Mouse (Mus musculus) embryonic facial prominence, embryonic 15.5 days (tissue): ENCODE results near the gene Filip1l. TPM values are rescaled to one million over a fixed set of nuclear protein-coding genes. Genes with fewer than 3 reads are reported as not detected.

Experiments
- ATAC-seq: fragments of 200-750 bp; cut with Nextera tagmentation; 2 replicates; pipeline ENCODE4 v1.8.0; 2017; ENCODE audit warnings: low read depth, moderate TSS enrichment; ENCODE audit not compliant: insufficient number of reproducible peaks, low FRiP score, low TSS enrichment
- H3K27ac ChIP-seq: fragments of 300-500 bp; sonication (generic); replicated peaks from 2 replicates; pipeline ENCODE4 v1.5.1; 2015; ENCODE audit warnings: mild to moderate bottlenecking, inconsistent platforms
- H3K27me3 ChIP-seq: fragments of 300-500 bp; sonication (generic); 2 replicates; pipeline ENCODE4 v1.6.1; 2015; ENCODE audit warnings: inconsistent platforms
- H3K36me3 ChIP-seq: fragments of 300-500 bp; sonication (generic); 2 replicates; pipeline ENCODE4 v1.6.1; 2015; ENCODE audit warnings: mild to moderate bottlenecking, inconsistent platforms
- H3K4me1 ChIP-seq: fragments of 300-500 bp; sonication (generic); 2 replicates; pipeline ENCODE4 v1.6.1; 2015; ENCODE audit warnings: inconsistent platforms
- H3K4me2 ChIP-seq: fragments of 300-500 bp; sonication (generic); replicated peaks from 2 replicates; pipeline ENCODE4 v1.6.1; 2015; ENCODE audit warnings: mild to moderate bottlenecking, inconsistent platforms
- H3K4me3 ChIP-seq: fragments of 300-500 bp; sonication (generic); replicated peaks from 2 replicates; pipeline ENCODE4 v1.5.1; 2015; ENCODE audit warnings: mild to moderate bottlenecking, inconsistent platforms
- H3K9ac ChIP-seq: fragments of 300-500 bp; sonication (generic); 2 replicates; pipeline ENCODE4 v1.6.1; 2015; ENCODE audit warnings: inconsistent platforms
- H3K9me3 ChIP-seq: fragments of 300-500 bp; sonication (generic); replicated peaks from 2 replicates; pipeline ENCODE4 v1.6.1; 2016; ENCODE audit warnings: inconsistent platforms
- WGBS: fragments of 180-500 bp; shearing (Covaris S2); methylation state at CpG from one replicate; pipeline ENCODE4 v1.1.7; 2015; 5-methylcytosine and 5-hydroxymethylcytosine counted together
- polyA plus RNA-seq: library from polyadenylated mRNA; unstranded; fragments of >200 nt; fragmentation: Nextera tagmentation; extraction: Ambion mirVana; gene quantifications from 2 replicates; pipeline ENCODE4 v1.2.1, GENCODE M21; 2015

The Filip1l gene
- polyA plus RNA-seq, 1 experiment from 2014 or later: 25.9 TPM

DNA sequence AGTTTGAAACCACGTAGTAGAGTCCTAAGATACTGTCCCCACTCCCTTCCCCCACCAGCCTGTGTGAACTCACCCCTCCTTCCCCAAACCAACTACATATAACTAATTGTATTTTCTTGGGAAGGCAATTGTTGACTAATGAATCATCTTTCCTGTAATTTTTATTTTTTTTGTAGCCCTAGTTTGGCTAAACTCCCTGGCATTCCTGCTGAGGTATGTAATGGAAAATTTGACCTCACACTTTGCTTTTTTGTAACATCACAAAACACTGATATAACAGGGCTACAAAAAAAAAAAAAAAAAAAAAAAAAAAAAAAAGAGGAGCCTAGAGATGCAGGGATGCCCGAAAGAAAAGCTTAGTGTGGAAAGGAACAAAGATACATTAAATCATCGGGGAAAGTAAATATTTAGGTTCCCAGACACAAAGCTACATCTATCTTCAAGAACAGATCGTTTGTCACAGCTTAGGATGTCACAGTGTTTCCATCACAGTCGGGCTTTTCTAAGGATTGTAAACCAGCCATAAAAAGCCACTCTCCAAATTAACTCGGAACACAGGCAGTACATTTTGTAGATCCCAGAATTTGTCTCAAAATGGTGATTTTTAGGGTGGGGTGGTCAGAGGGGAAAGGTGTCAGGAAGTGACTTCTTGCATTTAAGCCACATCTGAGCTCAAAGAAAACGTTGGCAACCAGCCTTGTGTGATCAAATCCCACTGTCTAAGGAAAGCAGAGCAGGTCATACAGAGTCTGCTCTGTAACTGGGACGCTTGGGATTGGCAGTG, 68.1 kb downstream of the Filip1l start:
- WGBS: 45% methylated on average over 8 of the region's 8 CpGs
- Histone ChIP-seq H3K4me2 (no peak overlapping the region), H3K27ac (0 out of 2 replicates have a peak overlapping the region, but pooled peaks have one; percentile 23), H3K27me3 (no peaks in the 10 kb centered on the region), H3K9me3 (no peaks in the 10 kb centered on the region), H3K4me1 (peaks cover 13% of the 10 kb centered on the region), H3K36me3 (no peaks in the 10 kb centered on the region), H3K9ac (no peak overlapping the region), H3K4me3 (no peak overlapping the region)
- no peak for ATAC-seq

- Histone ChIP-seq H3K9me3 (no peaks in the 10 kb centered on the region), H3K27ac (peak overlapping the region; percentile 23; the same call in 1 of the 2 replicates), H3K27me3 (no peaks in the 10 kb centered on the region), H3K9ac (no peak overlapping the region), H3K4me3 (no peak overlapping the region), H3K4me1 (peaks cover 15% of the 10 kb centered on the region), H3K36me3 (no peaks in the 10 kb centered on the region), H3K4me2 (no peak overlapping the region)
- 55% methylated on average over 7 of the region's 7 CpGs for WGBS
- ATAC-seq: no peak
These were observed 69.0 kb downstream of the Filip1l start for GRCm38 (mm10) chr16:57421680-57422417.

DNA sequence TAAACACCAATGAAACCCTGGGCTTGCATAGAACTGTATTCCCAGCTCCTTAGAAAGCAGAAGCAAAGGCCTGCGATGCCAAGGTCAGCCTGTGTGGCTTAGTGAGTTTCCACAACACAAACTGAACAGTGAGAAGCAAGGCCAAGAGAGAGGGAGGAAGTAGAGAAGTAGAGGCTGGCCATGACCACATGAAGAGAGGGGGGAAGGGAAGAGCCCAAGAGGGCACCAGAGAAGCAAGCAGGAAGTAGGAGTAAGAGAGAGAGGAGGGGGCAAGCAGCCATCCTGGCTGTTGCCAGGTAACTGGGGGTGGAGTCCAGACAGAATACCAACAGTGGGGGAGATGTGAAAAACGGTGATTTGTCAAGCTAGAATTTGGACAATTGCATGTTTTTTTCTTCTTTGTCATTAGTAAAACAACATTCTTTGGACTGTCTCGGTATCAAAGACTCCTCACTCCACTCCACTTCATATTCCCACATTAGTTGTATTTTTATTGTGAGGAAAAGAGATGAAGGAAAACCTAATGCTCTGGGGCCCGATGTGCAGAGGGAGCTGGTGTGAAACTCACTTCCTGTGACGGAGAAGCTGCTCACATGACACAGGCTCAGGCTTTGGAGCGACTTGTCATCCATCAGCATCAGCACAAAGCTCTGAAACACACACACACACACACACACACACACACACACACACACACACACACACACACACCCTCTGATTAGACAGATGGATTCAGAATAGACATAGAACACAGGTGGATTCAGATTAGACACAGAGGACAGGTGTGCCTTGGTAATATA, 70.3 kb downstream of the Filip1l start:
- no peaks in the 10 kb centered on the region for H3K9me3 ChIP-seq
- WGBS: 60% methylated on average over 6 of the region's 6 CpGs
- H3K4me2 ChIP-seq: no peak overlapping the region
- no peaks in the 10 kb centered on the region for H3K36me3 ChIP-seq
- H3K4me3 ChIP-seq: no peak overlapping the region
- H3K9ac ChIP-seq: no peak overlapping the region
- H3K27me3 ChIP-seq: no peaks in the 10 kb centered on the region
- H3K27ac ChIP-seq: no peak overlapping the region
- peaks cover 26% of the 10 kb centered on the region for H3K4me1 ChIP-seq
- ATAC-seq: no peak

- H3K9me3 ChIP-seq: no peaks in the 10 kb centered on the region
- no peak overlapping the region for H3K9ac ChIP-seq
- H3K27ac ChIP-seq: 0 out of 2 replicates have a peak overlapping the region, but pooled peaks have one; percentile 55
- no peaks in the 10 kb centered on the region for H3K27me3 ChIP-seq
- H3K4me2 ChIP-seq: no peak overlapping the region
- no peaks in the 10 kb centered on the region for H3K36me3 ChIP-seq
- H3K4me1 ChIP-seq: peaks cover 25% of the 10 kb centered on the region; the same call in 1 of the 2 replicates
- no peak overlapping the region for H3K4me3 ChIP-seq
- 56% methylated on average over 10 of the region's 10 CpGs for WGBS
- ATAC-seq: no peak
These were observed 73.8 kb downstream of the Filip1l start for GRCm38 (mm10) chr16:57426680-57427079.

- WGBS: 62% methylated on average over 7 of the region's 7 CpGs
- H3K4me1 ChIP-seq: peaks cover 25% of the 10 kb centered on the region; the same call in 1 of the 2 replicates
- no peak overlapping the region for H3K4me3 ChIP-seq
- no peak for ATAC-seq
- no peak overlapping the region for H3K9ac ChIP-seq
- no peaks in the 10 kb centered on the region for H3K9me3 ChIP-seq
- no peak overlapping the region for H3K4me2 ChIP-seq
- no peaks in the 10 kb centered on the region for H3K36me3 ChIP-seq
- peak overlapping the region; percentile 55 for H3K27ac ChIP-seq
- H3K27me3 ChIP-seq: no peaks in the 10 kb centered on the region
These were observed 74.8 kb downstream of the Filip1l start for GRCm38 (mm10) chr16:57427516-57428285.

- Histone ChIP-seq H3K4me2 (no peak overlapping the region), H3K27ac (no peak overlapping the region), H3K9ac (no peak overlapping the region), H3K9me3 (no peaks in the 10 kb centered on the region), H3K4me3 (no peak overlapping the region), H3K4me1 (peaks cover 25% of the 10 kb centered on the region; the same call in 1 of the 2 replicates), H3K27me3 (no peaks in the 10 kb centered on the region), H3K36me3 (no peaks in the 10 kb centered on the region)
- no peak for ATAC-seq
- 56% methylated on average over 5 of the region's 5 CpGs for WGBS
These were observed 76.1 kb downstream of the Filip1l start for GRCm38 (mm10) chr16:57428977-57429376.

DNA sequence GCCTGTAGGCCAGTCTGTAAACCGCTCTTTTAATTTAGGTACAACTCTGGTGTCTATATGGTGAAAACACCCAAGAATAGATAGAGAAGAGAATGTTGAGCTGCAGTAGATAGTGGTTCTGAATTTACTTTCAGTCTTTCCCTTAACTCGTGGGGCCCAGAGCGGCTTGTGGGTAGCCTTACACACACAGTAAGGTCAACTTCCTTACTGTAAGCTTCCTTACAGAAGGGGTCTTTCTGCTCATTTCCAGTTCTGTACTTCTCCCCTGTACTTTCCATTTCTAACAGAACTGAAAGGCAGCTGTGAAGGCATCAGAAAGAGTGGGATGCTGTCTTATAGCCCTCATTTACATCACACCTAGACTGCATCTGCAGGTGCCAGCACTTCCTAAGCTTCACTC, 78.4 kb downstream of the Filip1l start:
- H3K27ac ChIP-seq: no peak overlapping the region
- no peaks in the 10 kb centered on the region for H3K36me3 ChIP-seq
- no peak overlapping the region for H3K9ac ChIP-seq
- WGBS: 88% methylated on average over 3 of the region's 3 CpGs
- no peaks in the 10 kb centered on the region for H3K9me3 ChIP-seq
- no peaks in the 10 kb centered on the region for H3K27me3 ChIP-seq
- no peak overlapping the region for H3K4me2 ChIP-seq
- peaks cover 25% of the 10 kb centered on the region; the same call in 1 of the 2 replicates for H3K4me1 ChIP-seq
- no peak for ATAC-seq
- no peak overlapping the region for H3K4me3 ChIP-seq

DNA sequence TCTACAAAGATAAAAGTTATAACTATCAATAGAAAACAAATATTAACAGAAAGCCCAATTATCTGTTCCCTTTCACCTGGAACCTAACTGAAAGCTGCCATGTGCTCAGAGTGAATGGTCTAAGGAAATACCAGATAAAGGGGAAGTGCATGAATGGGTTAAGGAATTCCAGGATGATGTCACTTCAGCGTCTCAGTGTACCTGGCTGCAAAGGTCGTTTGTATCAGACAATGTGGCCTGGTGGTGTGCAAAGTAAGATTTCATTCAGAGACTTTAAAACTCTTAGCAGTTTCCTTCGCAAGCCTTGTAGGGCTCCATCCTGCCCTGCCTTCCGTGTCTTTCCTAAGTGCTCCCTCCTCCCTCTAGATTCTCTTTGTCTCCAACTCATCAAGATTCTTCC, 80.3 kb downstream of the Filip1l start:
- H3K9me3 ChIP-seq: no peaks in the 10 kb centered on the region
- H3K4me3 ChIP-seq: no peak overlapping the region
- H3K27me3 ChIP-seq: no peaks in the 10 kb centered on the region
- ATAC-seq: no peak
- H3K36me3 ChIP-seq: no peaks in the 10 kb centered on the region
- no peak overlapping the region for H3K27ac ChIP-seq
- no peak overlapping the region for H3K9ac ChIP-seq
- peaks cover 16% of the 10 kb centered on the region for H3K4me1 ChIP-seq
- 64% methylated on average over 4 of the region's 4 CpGs for WGBS
- H3K4me2 ChIP-seq: no peak overlapping the region

GRCm38 (mm10) chr16:57433671-57434070, 80.8 kb downstream of the Filip1l start:
- no peak for ATAC-seq
- H3K27ac ChIP-seq: no peak overlapping the region
- no peaks in the 10 kb centered on the region for H3K9me3 ChIP-seq
- no peak overlapping the region for H3K4me2 ChIP-seq
- H3K4me1 ChIP-seq: peaks cover 21% of the 10 kb centered on the region
- H3K9ac ChIP-seq: no peak overlapping the region
- no peaks in the 10 kb centered on the region for H3K27me3 ChIP-seq
- whole genome bisulfite sequencing: 86% methylated on average over 6 of the region's 6 CpGs
- no peak overlapping the region for H3K4me3 ChIP-seq
- H3K36me3 ChIP-seq: no peaks in the 10 kb centered on the region

DNA sequence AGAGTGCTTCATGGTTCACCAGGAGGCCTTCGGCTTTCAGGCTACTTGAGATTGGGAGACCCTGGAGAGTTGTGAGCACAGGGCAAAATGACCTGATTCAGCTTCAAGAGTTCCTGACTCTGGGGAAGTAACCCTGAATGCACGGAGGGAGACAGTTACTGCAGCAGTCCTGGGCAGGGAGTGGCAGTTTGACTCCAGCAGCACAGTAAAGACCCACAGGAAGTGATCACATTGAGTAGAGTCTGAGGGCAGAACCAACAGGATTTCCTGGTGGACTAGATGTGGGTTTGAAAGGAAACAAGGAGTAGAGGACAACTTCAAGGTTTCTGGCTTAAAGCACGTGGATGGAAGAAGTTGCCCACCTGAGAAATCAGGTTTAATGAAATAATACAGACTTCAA, 81.7 kb downstream of the Filip1l start:
- peaks cover 22% of the 10 kb centered on the region for H3K4me1 ChIP-seq
- no peak overlapping the region for H3K27ac ChIP-seq
- no peak overlapping the region for H3K9ac ChIP-seq
- H3K4me3 ChIP-seq: no peak overlapping the region
- ATAC-seq: no peak
- no peaks in the 10 kb centered on the region for H3K27me3 ChIP-seq
- WGBS: 75% methylated on average over 3 of the region's 3 CpGs
- no peak overlapping the region for H3K4me2 ChIP-seq
- no peaks in the 10 kb centered on the region for H3K9me3 ChIP-seq
- no peaks in the 10 kb centered on the region for H3K36me3 ChIP-seq
